Mouse (Mus musculus) adrenal gland, postnatal 25 days (tissue): ENCODE data around the gene Ormdl2. TPM values are rescaled to one million over a fixed set of nuclear protein-coding genes. Genes with fewer than 3 reads are reported as not detected.

Source experiments
- DNase-seq: peaks from one replicate; pipeline ENCODE4 v3.0.0; 2021; ENCODE audit warnings: mixed read lengths
- total RNA-seq: library from RNA; stranded (reverse); gene quantifications from 2 replicates; pipeline ENCODE4 v1.2.3, GENCODE M21; 2021

Ormdl2 gene
- total RNA-seq, 1 experiment from 2014 or later: 49.1 TPM

DNA sequence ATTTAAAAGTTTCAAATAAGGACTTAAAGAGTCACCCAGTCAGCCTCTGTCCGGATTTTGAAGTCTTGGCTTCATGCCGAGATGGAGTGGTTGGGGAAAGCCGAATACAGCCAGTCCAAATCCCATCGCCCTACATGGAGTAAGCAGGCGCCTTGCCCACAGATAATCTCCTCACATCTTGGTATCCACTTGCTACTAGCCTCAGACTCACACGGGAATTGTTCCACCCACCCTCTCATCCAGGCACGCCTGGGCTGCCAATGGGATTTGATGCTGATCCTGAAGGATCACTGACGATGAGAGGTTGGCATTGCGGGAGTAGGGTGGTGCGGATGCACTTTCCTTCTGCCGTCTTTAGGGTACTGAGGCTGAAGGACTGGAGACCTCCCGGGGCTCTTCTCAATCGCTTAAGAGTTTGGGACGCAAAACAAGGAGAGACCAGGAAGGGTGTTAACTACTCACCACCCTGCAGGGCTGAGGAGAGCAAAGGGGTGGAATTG is 17.6 kb downstream of the Ormdl2 start, which contains the start of gene Dnajc14:
Gene Dnajc14 (plus strand): TSS at position 292 of the 500 bp plus-strand sequence.
- peak; percentile 47 for DNase-seq

DNA sequence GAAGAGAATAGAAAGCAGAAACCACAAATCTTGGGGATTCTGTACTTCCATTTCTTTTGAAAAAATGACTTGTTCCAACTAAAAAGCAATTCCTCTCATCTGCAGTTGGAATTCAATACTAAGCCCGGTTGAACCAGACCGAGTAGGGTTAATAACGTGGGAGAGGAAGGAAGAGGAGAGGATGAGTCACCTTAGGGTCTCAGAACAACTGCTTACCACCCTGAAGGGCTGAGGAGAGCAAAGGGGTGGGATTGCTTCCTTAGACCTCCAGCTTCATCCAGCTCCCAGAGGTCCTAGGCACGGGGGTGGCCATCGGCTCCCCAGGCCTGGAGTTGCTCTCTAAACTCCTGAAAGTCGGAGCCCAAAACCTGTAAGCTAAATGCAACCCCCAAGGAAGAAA is 18.1 kb downstream of the Ormdl2 start:
- DNase-seq: no peak

DNA sequence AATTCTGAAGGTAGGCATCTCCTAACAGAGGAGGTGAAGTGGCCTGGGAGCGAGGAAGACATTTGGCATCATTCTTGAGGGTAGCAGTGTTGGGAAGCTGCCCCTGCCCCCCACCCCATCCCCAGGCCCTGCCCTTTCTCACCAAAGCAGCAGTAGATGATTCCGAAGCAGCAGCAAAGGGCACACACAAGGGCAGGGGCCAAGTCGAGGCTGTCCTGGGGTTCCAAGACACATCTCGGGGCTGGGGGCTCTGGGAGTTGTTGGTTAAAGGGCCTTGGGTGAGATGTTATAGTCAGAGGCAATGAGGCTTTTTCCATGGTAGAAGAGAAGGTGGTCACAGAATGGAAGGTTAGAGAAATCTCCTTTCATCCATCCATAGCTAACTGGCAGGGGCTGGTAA is 18.5 kb downstream of the Ormdl2 start:
- DNase-seq: no peak

DNA sequence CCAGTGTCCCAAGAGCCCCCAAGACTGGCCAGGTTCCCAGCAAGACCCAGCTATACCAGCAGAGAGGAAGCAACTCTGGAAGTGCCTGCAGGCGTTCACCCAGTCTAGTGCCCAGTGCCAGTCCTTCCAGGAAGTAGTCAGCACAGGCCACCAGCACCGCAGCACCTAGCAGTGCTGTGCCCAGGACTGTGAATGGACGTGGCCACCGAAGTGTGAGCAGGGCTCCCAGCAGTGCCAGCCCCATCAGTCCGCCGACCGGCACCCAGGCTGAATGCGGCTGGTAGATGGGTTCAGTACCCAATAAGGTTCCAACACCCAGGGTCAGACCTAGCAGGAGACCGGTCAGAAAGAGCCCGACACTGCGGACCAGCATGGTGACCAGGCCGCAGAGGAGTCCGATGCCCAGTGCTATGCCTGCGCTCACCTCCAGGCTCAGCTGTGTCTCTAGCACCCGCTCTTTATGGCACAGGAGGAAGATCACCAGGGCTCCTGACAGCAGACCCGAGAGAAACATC is 19.4 kb downstream of the Ormdl2 start:
- DNase-seq: no peak

DNA sequence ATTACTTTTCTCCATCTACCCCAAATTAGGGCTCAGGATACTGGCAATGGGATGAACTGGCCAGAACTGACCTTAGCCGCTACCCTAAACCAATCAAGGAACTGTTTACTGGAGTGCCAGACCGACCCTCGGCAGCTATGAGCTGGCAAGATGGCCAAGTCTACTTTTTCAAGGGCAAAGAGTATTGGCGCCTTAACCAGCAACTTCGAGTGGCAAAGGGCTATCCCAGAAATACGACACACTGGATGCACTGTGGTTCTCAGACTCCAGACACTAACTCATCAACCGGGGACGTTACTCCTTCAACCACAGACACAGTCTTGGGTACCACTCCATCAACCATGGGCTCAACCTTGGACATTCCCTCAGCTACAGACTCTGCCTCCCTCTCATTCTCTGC is 22.8 kb downstream of the Ormdl2 start:
- DNase-seq: no peak

DNA sequence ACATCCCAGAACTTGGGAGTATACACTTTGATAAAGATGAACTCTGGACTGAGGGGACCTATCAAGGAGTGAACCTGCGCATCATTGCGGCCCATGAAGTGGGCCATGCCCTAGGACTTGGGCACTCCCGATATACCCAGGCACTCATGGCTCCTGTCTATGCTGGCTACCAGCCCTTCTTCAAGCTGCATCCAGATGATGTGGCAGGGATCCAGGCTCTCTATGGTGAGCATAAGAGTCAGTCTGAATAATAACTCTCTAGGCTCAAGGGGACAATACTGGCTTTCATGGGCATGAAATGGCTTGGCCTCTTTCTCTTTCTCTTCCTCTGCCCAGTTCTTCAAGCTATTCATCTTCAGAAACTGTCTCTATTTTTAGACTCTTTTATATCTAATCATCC is 25.9 kb downstream of the Ormdl2 start:
- no peak for DNase-seq

DNA sequence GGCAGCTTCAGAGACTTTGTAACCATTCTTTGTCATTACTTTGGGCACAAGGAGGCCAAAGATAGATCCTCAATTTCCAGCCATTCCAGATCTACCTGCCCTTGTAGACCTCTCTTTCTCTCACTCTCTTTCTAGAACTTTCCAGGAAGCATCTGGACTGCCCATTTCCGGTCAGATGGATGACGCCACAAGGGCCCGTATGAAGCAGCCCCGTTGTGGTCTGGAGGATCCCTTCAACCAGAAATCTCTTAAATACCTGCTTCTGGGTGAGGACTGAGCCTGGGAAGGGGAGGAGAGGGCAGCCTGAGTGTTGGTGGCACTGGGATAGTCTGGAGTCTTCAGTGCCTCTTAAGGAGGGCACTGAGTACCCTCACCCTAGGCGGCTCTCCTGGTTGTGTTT is 27.1 kb downstream of the Ormdl2 start:
- DNase-seq: no peak

DNA sequence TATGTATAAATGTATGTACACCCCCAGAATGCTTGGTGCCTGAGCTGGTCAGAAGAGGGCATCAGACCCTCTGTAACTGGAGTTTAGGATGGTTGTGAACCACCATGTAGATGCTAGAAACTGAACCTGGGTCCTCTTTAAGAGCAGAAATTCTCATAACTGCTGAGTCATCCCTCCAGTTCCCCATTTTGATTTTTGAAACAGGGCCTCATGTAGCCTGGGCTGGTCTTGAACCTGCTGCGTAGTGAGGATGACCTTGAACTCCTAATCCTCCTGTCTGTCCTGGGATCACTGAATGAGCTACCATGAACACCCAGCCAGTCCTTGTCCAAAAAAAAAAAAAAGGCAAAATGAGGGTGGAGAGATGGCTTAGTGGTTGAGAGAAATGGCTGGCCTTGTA is 28.2 kb downstream of the Ormdl2 start:
- no peak for DNase-seq

DNA sequence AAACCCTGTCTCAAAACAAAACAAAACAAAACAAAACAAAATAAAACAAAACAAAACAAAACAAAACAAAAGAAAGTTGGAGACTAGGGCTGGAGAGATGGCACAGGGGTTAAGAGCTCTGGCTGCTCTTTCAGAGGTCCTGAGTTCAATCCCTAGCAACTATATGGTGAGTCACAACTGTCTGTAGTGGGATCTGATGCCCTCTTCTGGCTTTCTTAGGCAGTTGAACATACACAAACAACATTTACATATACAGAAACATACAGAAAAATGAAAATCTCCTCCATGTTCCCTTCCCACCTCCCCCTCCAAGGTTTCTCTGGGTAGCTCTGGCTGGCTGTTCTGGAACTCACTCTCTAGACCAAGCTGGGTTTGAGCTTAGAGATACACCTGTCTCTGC is 29.4 kb downstream of the Ormdl2 start:
- DNase-seq: no peak

DNA sequence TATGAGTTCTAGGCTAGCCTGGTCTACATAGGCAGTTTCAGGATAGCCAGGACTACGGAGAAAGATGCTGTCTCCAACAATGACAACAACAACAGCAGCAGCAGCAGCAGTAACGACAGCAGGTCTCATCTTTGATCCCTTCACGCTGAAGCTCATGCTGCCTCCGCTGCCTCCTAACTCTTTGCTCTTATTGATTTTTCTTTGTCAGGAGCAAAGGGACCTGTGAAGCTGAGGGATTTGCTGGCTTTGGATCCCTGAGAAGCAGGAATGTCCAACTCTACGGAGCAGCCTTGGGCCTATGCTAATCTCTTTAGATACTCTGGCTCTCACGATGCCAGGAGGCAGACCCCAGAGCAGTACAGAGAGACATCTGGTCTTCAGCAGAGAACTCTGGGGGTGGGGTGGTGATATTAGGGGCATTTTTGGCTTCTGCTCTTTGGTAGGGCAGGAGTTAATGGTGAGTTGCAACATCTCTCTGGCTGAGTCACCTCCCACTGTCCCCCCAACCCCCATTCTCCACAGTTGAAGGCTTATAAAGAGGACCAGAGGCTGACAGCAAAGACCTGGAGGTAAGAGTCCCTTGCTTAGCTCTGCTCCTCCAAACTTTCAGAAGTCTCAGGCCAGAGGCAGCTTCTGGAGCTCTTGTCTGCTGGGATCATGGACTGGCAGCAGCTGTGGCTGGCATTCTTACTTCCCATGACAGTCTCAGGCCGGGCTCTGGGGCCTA is 30.9 kb downstream of the Ormdl2 start, which contains the start of gene Mmp19:
Gene Mmp19 (plus strand): TSS at position 513 of the 727 bp plus-strand sequence.
- peak; percentile 43 for DNase-seq

DNA sequence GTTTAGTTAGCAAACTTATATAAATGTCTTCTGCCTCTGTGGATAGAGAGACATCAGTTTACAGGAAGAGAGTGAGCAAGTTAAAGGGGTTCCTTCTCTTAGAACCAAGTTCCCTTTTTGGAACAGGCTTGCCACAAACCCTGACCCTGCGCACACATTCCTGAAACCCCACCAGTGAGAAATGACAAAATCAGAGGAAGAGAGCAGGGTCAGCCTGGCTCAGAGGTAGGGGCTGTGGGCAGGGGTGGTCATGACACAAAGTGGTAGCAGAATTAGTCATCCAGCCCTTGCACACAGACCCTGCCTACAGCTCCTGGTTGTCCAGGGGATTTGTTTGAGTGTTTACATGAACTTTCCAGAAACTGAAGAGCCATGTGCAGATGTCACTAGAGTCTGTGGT is 41.2 kb downstream of the Ormdl2 start:
- no peak for DNase-seq

DNA sequence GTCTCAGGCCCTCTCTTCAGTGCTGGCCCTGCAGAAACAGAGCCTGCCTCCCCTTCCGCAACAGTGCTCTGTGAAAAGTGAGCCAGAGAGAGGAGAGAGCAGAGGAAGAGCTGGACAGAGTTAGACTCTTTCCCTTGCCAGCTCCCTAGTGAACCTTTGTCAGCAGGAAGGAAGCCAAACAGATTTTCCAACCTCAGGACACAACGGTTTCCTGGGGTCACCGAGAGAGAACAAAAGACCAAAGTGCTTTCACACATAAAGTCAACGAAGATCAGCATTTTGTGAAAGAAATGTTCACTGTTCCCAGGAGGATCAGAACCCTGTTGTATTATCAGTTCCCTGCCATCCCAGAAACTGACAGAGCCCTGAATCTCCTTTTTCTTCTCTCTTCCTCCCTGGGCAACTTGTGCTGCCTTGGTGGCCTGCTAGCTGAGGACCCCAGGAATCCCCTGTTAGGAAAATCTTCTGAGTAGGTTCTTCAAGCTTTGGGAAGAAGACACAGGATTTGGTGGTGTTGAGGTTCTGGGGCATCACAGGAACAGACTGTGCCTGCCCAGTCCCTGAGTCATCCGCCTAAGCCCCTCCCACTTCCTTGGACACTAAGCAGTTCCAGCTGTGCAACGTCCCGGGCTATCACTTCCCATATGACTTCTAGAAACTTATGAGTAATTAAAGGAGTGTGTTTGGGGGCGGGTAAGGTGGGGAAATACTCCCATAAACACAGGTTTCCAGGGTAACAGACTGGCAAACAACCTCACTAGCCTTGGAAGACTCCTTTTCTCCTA is 42.2 kb downstream of the Ormdl2 start:
- peak; percentile 67 for DNase-seq

DNA sequence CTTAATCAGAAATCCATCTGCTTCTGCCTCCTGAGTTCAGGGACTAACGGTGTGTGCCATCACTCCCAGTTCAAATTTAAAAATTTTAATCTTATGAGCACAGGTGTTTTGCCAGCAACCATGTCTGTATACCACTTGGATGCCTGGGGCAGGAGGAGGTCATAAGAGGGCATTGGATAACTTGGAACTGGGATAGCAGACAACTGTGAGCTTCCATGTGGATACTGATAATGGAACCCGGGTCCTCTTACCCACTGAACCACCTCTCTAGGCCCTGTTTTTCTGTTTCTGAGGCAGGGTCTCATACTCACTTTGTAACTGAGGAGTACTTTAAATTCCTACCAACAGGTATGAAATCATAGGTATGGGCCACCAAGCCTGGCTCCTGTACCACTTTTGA is 43.0 kb downstream of the Ormdl2 start:
- DNase-seq: no peak

DNA sequence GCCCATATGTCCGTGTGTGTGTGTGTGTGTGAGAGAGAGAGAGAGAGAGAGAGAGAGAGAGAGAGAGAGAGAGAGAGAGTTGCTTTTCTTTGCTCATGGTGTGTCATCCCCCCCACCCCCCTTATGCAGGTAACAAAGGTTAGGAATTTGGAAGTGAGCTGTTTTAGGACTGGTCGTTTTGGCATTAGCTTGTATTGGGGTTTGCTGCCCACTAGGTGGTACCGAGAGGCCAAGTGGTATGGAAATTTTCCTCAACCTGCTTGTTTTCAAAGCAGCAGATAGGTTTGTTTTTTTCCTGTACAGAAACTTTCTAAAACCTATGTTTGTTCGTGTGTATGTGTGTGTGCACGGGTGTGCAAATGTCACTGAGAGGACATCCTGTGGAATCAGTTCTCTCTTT is 47.8 kb downstream of the Ormdl2 start:
- DNase-seq: no peak

DNA sequence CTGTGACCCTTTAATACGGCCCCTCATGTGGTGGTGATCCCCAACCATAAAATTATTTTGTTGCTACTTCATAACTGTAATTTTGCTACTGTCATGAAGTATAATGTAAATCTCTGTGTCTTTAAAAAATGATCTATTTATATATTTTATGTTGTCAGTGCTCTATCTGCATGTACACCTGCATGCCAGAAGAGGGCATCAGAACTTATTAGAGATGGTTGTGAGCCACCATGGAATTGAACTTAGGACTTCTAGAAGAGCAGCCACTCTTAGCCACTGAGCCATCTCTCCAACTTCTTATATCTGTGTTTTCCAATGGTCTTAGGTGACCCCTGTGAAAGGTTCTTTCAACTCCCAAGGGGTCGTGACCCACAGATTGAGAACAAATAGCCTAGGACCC is 48.5 kb downstream of the Ormdl2 start:
- DNase-seq: no peak

Other genes with a start within 250 kb of the Ormdl2 start
- gene Erbb3, start 232.0 kb downstream of the Ormdl2 start, total RNA-seq: 2.8 and 3.8 TPM in 2 replicates
- 688 and 827 TPM in 2 replicates for gene Rps26, start 194.9 kb downstream of the Ormdl2 start, total RNA-seq
- gene Ikzf4, start 175.7 kb downstream of the Ormdl2 start, total RNA-seq: 1.5 and 2.0 TPM in 2 replicates
- 18.8 and 21.1 TPM in 2 replicates for gene Suox, start 147.6 kb downstream of the Ormdl2 start, total RNA-seq
- gene Rab5b, start 125.4 kb downstream of the Ormdl2 start, total RNA-seq: 106 and 124 TPM in 2 replicates
- 1.5 and 2.2 TPM in 2 replicates for gene Pmel, start 117.5 kb downstream of the Ormdl2 start, total RNA-seq
- 27.4 and 29.0 TPM in 2 replicates for gene Cdk2, start 116.6 kb downstream of the Ormdl2 start, total RNA-seq
- gene Dgka, start 76.8 kb downstream of the Ormdl2 start, total RNA-seq: 15.1 and 17.6 TPM in 2 replicates
- 19.5 and 25.2 TPM in 2 replicates for gene Pym1, start 73.8 kb downstream of the Ormdl2 start, total RNA-seq
- 38.6 and 46.9 TPM in 2 replicates for gene Mmp19, start 30.7 kb downstream of the Ormdl2 start, total RNA-seq
- gene Dnajc14, start 17.6 kb downstream of the Ormdl2 start, total RNA-seq: 57.1 and 79.6 TPM in 2 replicates
- 8.8 and 13.8 TPM in 2 replicates for gene Tmem198b, start 17.3 kb downstream of the Ormdl2 start, total RNA-seq
- gene Sarnp, start 4.3 kb downstream of the Ormdl2 start, total RNA-seq: 54.6 and 63.2 TPM in 2 replicates
- gene Gdf11, start 70.1 kb upstream of the Ormdl2 start, total RNA-seq: 1.5 and 1.9 TPM in 2 replicates
- 238 and 302 TPM in 2 replicates for gene Cd63, start 79.3 kb upstream of the Ormdl2 start, total RNA-seq
- gene Rdh5, start 101.2 kb upstream of the Ormdl2 start, total RNA-seq: 7.7 and 15.9 TPM in 2 replicates
- gene Bloc1s1, start 102.4 kb upstream of the Ormdl2 start, total RNA-seq: 189 and 195 TPM in 2 replicates
- 9.6 and 10.2 TPM in 2 replicates for gene Itga7, start 112.2 kb upstream of the Ormdl2 start, total RNA-seq
- 5.7 TPM in 1 of 2 replicates, not detected in the other for gene Mettl7b, start 139.3 kb upstream of the Ormdl2 start, total RNA-seq
- gene Olfr9, start 167.8 kb upstream of the Ormdl2 start, total RNA-seq: not detected in 2 replicates
- gene Olfr763, start 189.1 kb upstream of the Ormdl2 start, total RNA-seq: not detected in 2 replicates
- gene Olfr764-ps1, start 218.3 kb upstream of the Ormdl2 start, total RNA-seq: not detected in 2 replicates
- not detected in 2 replicates for gene Olfr765, start 228.4 kb upstream of the Ormdl2 start, total RNA-seq
- not detected in 2 replicates for gene Olfr766-ps1, start 247.3 kb upstream of the Ormdl2 start, total RNA-seq